Mouse (Mus musculus) stomach, embryonic 14.5 days (tissue): ENCODE data around the gene Rad54l. TPM values are rescaled to one million over a fixed set of nuclear protein-coding genes. Genes with fewer than 3 reads are reported as not detected.
A peak's percentile ranks its signal among the peaks of the same experiment; 100 is the strongest.

ENCODE experiments used
- ATAC-seq: fragments of 200-750 bp; cut with Nextera tagmentation; 2 replicates; pipeline ENCODE4 v1.8.0; 2017; ENCODE audit warnings: low read depth, moderate TSS enrichment; ENCODE audit not compliant: insufficient number of reproducible peaks, insufficient read depth, low FRiP score
- H3K27ac ChIP-seq: fragments of 300-500 bp; sonication (generic); 2 replicates; pipeline ENCODE4 v1.5.1; 2014; ENCODE audit warnings: mild to moderate bottlenecking, low read length, moderate library complexity, mixed read lengths
- H3K27me3 ChIP-seq: fragments of 300-500 bp; sonication (generic); 2 replicates; pipeline ENCODE4 v1.6.1; 2014; ENCODE audit warnings: low read length, control low read depth, mixed read lengths; ENCODE audit not compliant: control insufficient read depth, insufficient read depth
- H3K36me3 ChIP-seq: fragments of 300-500 bp; sonication (generic); 2 replicates; pipeline ENCODE4 v1.6.1; 2014; ENCODE audit warnings: mild to moderate bottlenecking, control low read depth, low read length, moderate library complexity, mixed read lengths; ENCODE audit not compliant: control insufficient read depth, insufficient read depth
- H3K4me1 ChIP-seq: fragments of 300-500 bp; sonication (generic); 2 replicates; pipeline ENCODE4 v1.6.1; 2014; ENCODE audit warnings: low read length, control low read depth, mixed read lengths; ENCODE audit not compliant: control insufficient read depth, insufficient read depth
- H3K4me2 ChIP-seq: fragments of 300-500 bp; sonication (generic); replicated peaks from 2 replicates; pipeline ENCODE4 v1.6.1; 2014; ENCODE audit warnings: low read depth, low read length, control low read depth
- H3K4me3 ChIP-seq: fragments of 300-500 bp; sonication (generic); 2 replicates; pipeline ENCODE4 v1.5.1; 2014; ENCODE audit warnings: low read depth, low read length, control low read depth
- H3K9ac ChIP-seq: fragments of 300-500 bp; sonication (generic); replicated peaks from 2 replicates; pipeline ENCODE4 v1.6.1; 2014; ENCODE audit warnings: low read depth, mild to moderate bottlenecking, control low read depth, low read length, moderate library complexity, mixed read lengths
- H3K9me3 ChIP-seq: fragments of 300-500 bp; sonication (generic); 2 replicates; pipeline ENCODE4 v1.6.1; 2016; ENCODE audit warnings: low read depth, low read length, control low read depth; ENCODE audit not compliant: control insufficient read depth
- WGBS: fragments of 180-500 bp; shearing (Covaris S2); extraction: QIAGEN DNeasy Blood & Tissue Kit; methylation state at CpG from one replicate; pipeline ENCODE4 v1.1.7; 2014; 5-methylcytosine and 5-hydroxymethylcytosine counted together
- polyA plus RNA-seq: library from polyadenylated mRNA; unstranded; fragments of >200 nt; fragmentation: Nextera tagmentation; extraction: Ambion mirVana; gene quantifications from 2 replicates; pipeline ENCODE4 v1.2.1, GENCODE M21; 2014

Gene Rad54l
- 30.9 and 31.0 TPM in 2 replicates for polyA plus RNA-seq

DNA sequence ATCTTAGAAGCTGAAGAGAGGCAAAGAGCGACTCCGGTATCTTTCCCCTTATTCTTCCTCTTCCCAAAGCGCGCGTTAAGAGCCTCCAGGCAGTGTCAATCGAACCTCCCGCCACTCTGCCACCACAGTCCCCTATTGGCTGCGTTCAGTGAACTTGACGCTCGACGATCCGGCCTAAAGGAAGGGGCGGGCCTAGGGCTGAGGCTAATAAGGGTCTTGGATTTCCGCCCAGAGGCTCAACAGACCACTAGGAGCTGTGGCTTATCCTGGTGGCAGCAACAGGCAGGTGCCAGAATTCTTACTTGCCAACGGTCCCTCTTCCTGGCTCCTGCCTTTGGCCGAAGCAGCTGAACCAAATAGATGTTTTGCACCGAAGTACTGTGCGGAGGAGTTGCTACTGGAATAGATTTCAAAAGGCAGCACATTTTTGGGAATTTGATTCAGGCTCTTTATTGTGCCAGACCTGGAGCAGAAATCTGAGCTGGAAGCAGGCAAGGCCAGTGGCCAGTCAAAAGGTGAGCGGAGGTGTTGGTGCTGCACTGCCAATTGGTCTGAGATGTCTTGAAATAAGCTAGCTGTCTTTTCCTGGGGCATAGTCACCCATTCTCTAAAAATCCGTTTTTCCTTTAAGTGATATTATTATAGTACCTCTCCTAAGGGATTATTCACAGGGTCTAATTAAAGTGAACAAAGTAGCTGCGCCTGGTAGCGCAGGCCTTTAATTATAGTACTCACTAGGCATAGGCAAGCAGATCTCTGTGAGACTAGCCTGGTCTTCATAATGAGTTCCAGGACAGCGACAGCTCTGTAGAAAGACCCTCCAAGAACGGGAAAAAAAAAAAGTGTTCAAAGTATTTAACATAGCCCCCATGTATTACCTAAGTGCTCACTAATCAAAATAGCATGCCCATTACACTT is at the start of gene Rad54l, which contains the start of gene Pomgnt1:
TSS of gene Rad54l (minus strand) at position 89 of the 918 bp plus-strand sequence.
TSS of gene Pomgnt1 (plus strand) at position 239 of the 918 bp plus-strand sequence.
- Histone ChIP-seq H3K9me3 (no peaks in the 10 kb centered on the region), H3K27me3 (no peaks in the 10 kb centered on the region), H3K4me2 (peak within 1 kb of the TSS; percentile 79), H3K4me3 (peak within 1 kb of the TSS; percentile 54), H3K9ac (peak within 1 kb of the TSS; percentile 64), H3K27ac (peak within 1 kb of the TSS; percentile 69; the same call in 1 of the 2 replicates), H3K36me3 (no peaks in the 10 kb centered on the region), H3K4me1 (peaks cover 11% of the 10 kb centered on the region; the same call in 1 of the 2 replicates)
- 4% methylated on average over 24 of the region's 24 CpGs for WGBS
- ATAC-seq: peak; percentile 94

DNA sequence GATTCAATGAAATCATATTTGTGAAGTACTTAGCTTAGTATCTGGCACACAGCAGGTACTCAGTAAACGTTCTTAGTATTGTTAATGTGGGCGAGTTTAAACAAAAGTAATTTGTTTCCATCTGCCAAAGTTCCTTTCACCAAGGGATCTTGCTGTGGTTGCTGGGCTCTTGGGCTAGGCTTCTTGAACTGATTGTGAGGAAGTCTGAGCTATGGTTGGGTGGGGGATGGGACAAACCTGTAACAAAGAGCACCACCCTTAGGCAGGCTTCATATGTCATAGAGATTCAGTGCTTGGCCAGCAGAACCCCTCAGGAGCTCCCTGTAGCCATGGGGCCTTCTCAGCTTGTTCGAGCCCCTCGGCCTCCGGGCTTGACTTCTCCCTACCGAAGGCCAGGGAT is 49.6 kb upstream of the Rad54l start, which contains the start of the genes 1700042G07Rik and Gm49337:
TSS of gene 1700042G07Rik (plus strand) at position 301 of the 400 bp plus-strand sequence.
TSS of gene Gm49337 (plus strand) at position 313 of the 400 bp plus-strand sequence.
- Histone ChIP-seq H3K4me1 (peaks cover 22% of the 10 kb centered on the region; the same call in 1 of the 2 replicates), H3K4me3 (no peak within 1 kb of the TSS), H3K36me3 (no peaks in the 10 kb centered on the region), H3K9ac (no peak within 1 kb of the TSS), H3K27ac (no peak within 1 kb of the TSS), H3K27me3 (no peaks in the 10 kb centered on the region), H3K4me2 (no peak within 1 kb of the TSS), H3K9me3 (no peaks in the 10 kb centered on the region)
- 82% methylated on average over 6 of the region's 6 CpGs for WGBS
- ATAC-seq: no peak

DNA sequence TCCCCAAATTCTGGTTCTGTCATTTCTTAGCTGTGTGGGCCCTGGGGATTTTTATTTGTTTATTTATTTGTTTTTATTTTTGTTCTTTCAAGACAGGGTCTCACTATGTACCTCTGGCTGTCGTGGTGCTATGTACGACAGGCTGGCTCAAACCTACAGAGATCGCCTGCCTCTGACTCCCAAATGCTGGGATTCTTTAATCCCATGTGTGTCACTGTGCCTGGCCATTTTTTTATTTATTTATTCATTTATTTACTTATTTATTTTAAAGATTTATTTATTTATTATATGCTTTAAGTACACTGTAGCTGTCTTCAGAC is 45.8 kb upstream of the Rad54l start:
- H3K4me2 ChIP-seq: no peak overlapping the region
- no peak overlapping the region for H3K27ac ChIP-seq
- H3K4me1 ChIP-seq: peaks cover under 1% of the 10 kb centered on the region; the same call in 1 of the 2 replicates
- no peaks in the 10 kb centered on the region for H3K27me3 ChIP-seq
- no peaks in the 10 kb centered on the region for H3K36me3 ChIP-seq
- 78% methylated on average over 3 of the region's 3 CpGs for WGBS
- H3K9ac ChIP-seq: no peak overlapping the region
- H3K9me3 ChIP-seq: no peaks in the 10 kb centered on the region
- ATAC-seq: no peak
- no peak overlapping the region for H3K4me3 ChIP-seq

DNA sequence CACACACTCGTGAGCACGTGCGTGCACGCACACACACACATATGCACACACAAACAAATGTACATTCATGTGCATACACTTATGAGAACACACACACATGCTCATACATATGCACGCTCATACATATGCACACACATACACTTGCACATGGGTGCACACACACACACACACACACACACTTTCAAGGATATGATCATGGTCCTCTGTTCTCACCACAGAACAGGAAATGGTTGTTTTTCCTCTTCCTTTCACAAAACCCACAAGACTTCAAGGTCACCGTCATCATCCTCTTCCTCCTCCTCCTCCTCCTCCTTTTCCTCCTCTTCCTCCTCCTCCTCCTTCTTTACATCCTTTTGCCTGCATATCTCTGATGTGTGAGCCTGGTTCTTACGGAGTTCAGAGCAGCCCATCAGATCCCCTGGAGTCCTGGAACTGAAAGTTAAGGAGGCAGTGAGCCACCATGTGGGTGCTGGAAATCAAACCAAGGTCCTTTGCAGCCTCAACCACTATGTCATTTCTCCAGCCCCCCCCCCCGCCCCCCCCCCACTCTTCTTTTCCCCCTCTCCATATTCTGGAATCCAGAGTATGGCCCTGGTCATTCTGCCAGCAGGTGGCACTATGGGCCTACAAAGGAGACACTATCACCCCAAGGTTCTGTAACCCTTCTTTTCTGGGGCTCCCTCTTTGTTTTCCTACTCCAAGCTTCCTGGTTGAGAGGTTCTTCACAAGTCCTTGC is 45.3 kb upstream of the Rad54l start:
- 74% methylated on average over 8 of the region's 8 CpGs for WGBS
- no peak overlapping the region for H3K4me3 ChIP-seq
- H3K9ac ChIP-seq: no peak overlapping the region
- H3K36me3 ChIP-seq: no peaks in the 10 kb centered on the region
- no peaks in the 10 kb centered on the region for H3K9me3 ChIP-seq
- no peaks in the 10 kb centered on the region for H3K27me3 ChIP-seq
- no peak for ATAC-seq
- H3K27ac ChIP-seq: no peak overlapping the region
- H3K4me2 ChIP-seq: no peak overlapping the region
- H3K4me1 ChIP-seq: no peaks in the 10 kb centered on the region

DNA sequence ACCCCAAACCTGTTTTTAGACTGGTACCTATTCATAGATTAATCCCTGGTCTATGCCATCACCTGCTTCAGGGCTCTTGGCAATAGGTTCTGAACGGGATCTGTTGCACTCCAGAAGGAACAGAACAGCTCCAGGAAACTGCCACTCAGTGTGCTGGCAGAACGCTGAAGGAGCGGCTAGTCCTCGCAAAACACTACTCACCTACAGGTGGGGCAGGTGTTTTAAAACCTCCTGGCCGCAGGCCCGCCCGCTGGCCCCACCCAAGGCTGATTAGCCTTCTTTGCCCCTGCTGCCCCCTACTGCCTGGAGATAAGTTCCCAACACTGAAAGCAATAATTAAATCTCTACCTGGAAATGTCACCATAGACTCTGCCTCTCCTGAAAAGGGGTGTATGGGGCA is 43.9 kb upstream of the Rad54l start, which contains the start of gene Tspan1:
TSS of gene Tspan1 (minus strand) at position 198 of the 400 bp plus-strand sequence.
- no peaks in the 10 kb centered on the region for H3K36me3 ChIP-seq
- 0 out of 2 replicates have a peak within 1 kb of the TSS, but pooled peaks have one; percentile 28 for H3K27ac ChIP-seq
- peak within 1 kb of the TSS; percentile 8; the same call in 1 of the 2 replicates for H3K4me2 ChIP-seq
- H3K9me3 ChIP-seq: no peaks in the 10 kb centered on the region
- H3K9ac ChIP-seq: no peak within 1 kb of the TSS
- peak; percentile 30; the same call in 1 of the 2 replicates for ATAC-seq
- H3K27me3 ChIP-seq: no peaks in the 10 kb centered on the region
- 22% methylated on average over 7 of the region's 7 CpGs for WGBS
- H3K4me3 ChIP-seq: no peak within 1 kb of the TSS
- no peaks in the 10 kb centered on the region for H3K4me1 ChIP-seq

DNA sequence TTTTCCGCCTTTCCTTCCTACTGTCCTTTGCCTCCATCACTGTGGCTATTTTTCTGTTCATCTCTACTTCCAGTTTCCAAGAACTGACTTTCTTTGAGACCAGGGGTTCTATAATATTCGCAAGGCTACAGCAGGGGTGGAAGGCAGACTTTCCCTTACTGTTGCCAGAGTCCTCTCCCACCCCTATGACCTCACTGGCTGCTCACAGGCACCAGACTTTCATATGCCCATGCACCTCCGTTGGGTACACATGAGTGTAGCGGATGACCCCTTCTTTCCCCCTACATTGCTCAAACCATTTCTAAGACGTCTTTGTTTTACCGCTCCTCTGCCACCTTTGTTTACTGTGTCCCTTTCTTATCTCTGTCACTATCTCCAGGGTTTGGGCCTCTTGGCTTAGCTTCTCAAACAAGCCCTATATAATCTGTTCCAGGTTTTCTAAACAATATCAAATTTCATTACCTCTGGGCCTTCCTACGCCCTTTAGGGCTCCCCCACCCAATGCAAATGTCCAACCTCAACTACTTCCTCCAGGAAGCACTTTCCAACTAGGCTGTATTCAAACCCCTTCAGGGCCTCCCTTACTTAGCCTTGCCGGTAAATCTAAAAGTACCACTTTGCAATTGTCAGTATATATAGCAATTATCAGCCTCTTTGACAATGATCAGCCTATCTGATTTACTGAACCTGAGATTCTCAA is 42.4 kb upstream of the Rad54l start:
- Histone ChIP-seq H3K27me3 (no peaks in the 10 kb centered on the region), H3K36me3 (no peaks in the 10 kb centered on the region; the same call in 1 of the 2 replicates), H3K9ac (no peak overlapping the region), H3K9me3 (no peaks in the 10 kb centered on the region), H3K27ac (peak overlapping the region; percentile 35; the same call in 1 of the 2 replicates), H3K4me3 (no peak overlapping the region), H3K4me1 (no peaks in the 10 kb centered on the region), H3K4me2 (peak overlapping the region; percentile 8; the same call in 1 of the 2 replicates)
- peak; percentile 47 for ATAC-seq
- WGBS: 39% methylated on average over 8 of the region's 8 CpGs

DNA sequence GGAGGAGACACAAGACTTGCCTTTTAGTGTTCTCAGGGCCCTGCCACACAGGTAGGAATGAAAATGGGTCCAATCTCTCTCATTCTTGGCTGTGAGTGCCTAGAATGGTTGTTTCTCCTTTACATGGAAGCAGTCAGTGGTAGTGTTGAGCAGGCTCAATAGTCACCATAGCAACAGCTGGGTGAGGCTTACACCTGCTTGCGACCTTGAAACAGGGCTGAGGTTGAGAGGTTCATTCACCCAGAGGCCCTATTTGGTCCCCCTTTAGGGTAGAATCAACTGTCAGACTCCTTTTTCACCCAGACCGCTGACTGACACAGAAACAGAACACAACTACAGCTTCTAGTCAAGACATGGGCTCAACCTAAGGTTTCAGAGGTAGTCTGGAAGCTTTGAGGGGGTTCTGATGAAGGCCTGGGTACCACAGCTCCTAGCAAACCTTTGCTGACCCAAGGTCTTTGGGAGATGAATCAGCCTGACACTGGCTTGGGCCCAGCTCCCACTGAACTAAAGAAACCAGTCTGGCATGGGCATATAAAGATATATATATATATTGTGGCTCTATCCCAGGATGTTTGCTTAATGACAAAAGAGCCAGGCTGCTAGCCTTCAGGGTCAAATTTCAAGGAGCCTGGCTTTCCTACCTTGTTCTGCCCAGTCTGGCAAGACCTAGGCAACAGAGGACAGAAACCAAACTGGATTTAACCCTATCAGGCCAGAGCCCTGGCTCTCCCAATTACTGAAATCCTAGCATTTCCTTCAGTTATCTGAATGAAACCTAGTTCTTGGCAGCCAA is 41.5 kb upstream of the Rad54l start:
- ATAC-seq: peak; percentile 59
- WGBS: 63% methylated on average over 2 of the region's 2 CpGs
- H3K4me2 ChIP-seq: no peak overlapping the region

More for the DNA sequence above, 41.5 kb upstream of the Rad54l start:
- Histone ChIP-seq H3K9ac (no peak overlapping the region), H3K27me3 (no peaks in the 10 kb centered on the region), H3K9me3 (no peaks in the 10 kb centered on the region), H3K36me3 (no peaks in the 10 kb centered on the region; the same call in 1 of the 2 replicates), H3K27ac (peak overlapping the region; percentile 35; the same call in 1 of the 2 replicates), H3K4me1 (no peaks in the 10 kb centered on the region), H3K4me3 (no peak overlapping the region)
